Mouse (Mus musculus) hindbrain, postnatal 0 days (tissue): ENCODE measurements at regions not wholly inside any gene's neighbourhood (a gene's known extent, or its start where the extent isn't known, plus 50 kb on each side); places are given as distances from the start of the nearest gene placed in this dataset.

Source experiments
- ATAC-seq: fragments of 200-750 bp; cut with Nextera tagmentation; 2 replicates; pipeline ENCODE4 v1.8.0; 2017; ENCODE audit warnings: mild to moderate bottlenecking, moderate TSS enrichment, moderate library complexity
- DNase-seq: peaks from one replicate; pipeline ENCODE4 v3.0.0-alpha.2; 2015; ENCODE audit warnings: low spot score
- H3K27ac ChIP-seq: fragments of 300-500 bp; sonication (generic); 2 replicates; pipeline ENCODE4 v1.5.1; 2014; ENCODE audit warnings: mild to moderate bottlenecking
- H3K27me3 ChIP-seq: fragments of 300-500 bp; sonication (generic); 2 replicates; pipeline ENCODE4 v1.6.1; 2014; ENCODE audit warnings: low read length, mixed read lengths; ENCODE audit not compliant: insufficient read depth
- H3K36me3 ChIP-seq: fragments of 300-500 bp; sonication (generic); 2 replicates; pipeline ENCODE4 v1.6.1; 2014; ENCODE audit warnings: low read length, mixed read lengths; ENCODE audit not compliant: insufficient read depth
- H3K4me1 ChIP-seq: fragments of 300-500 bp; sonication (generic); 2 replicates; pipeline ENCODE4 v1.6.1; 2014; ENCODE audit warnings: antibody characterized with exemption, low read length, mixed read lengths; ENCODE audit not compliant: insufficient read depth
- H3K4me2 ChIP-seq: fragments of 300-500 bp; sonication (generic); 2 replicates; pipeline ENCODE4 v1.6.1; 2014; ENCODE audit warnings: low read depth, mild to moderate bottlenecking, low read length, moderate library complexity, mixed read lengths
- H3K4me3 ChIP-seq: fragments of 300-500 bp; sonication (generic); 2 replicates; pipeline ENCODE4 v1.5.1; 2014; ENCODE audit warnings: low read length
- H3K9ac ChIP-seq: fragments of 300-500 bp; sonication (generic); replicated peaks from 2 replicates; pipeline ENCODE4 v1.6.1; 2014; ENCODE audit warnings: mild to moderate bottlenecking, low read length, moderate library complexity, mixed read lengths
- H3K9me3 ChIP-seq: fragments of 300-500 bp; sonication (generic); 2 replicates; pipeline ENCODE4 v1.6.1; 2016; ENCODE audit warnings: low read length, mixed read lengths
- CTCF ChIP-seq: IDR thresholded peaks from 2 replicates; pipeline ENCODE4 v1.5.1; 2016; ENCODE audit warnings: antibody characterized with exemption, control low read depth, low read depth
- WGBS: fragments of 180-500 bp; shearing (Covaris S2); extraction: QIAGEN DNeasy Blood & Tissue Kit; methylation state at CpG from one replicate; pipeline ENCODE4 v1.1.7; 2014; 5-methylcytosine and 5-hydroxymethylcytosine counted together

- H3K36me3 ChIP-seq = no peaks in the 10 kb centered on the region
- no peak overlapping the region for H3K4me2 ChIP-seq
- DNase-seq (no peak), ATAC-seq (no peak)
- H3K4me3 ChIP-seq = no peak overlapping the region
- TF ChIP-seq CTCF = no peak
- no peaks in the 10 kb centered on the region for H3K27me3 ChIP-seq
- 89% methylated on average over 6 of the region's 6 CpGs for WGBS
- no peaks in the 10 kb centered on the region for H3K9me3 ChIP-seq
- H3K27ac ChIP-seq = no peak overlapping the region
- no peak overlapping the region for H3K9ac ChIP-seq
- peaks cover 5% of the 10 kb centered on the region; the same call in 1 of the 2 replicates for H3K4me1 ChIP-seq
Measured at GRCm38 (mm10) chr11:50483116-50483515, 52.2 kb upstream of the Rufy1 start.

- H3K4me1 ChIP-seq = no peaks in the 10 kb centered on the region
- no peak overlapping the region for H3K4me2 ChIP-seq
- H3K9ac ChIP-seq = no peak overlapping the region
- H3K36me3 ChIP-seq = no peaks in the 10 kb centered on the region
- H3K9me3 ChIP-seq = no peaks in the 10 kb centered on the region
- 58% methylated on average over 3 of the region's 3 CpGs for WGBS
- ATAC-seq (no peak), DNase-seq (no peak)
- no peak overlapping the region for H3K4me3 ChIP-seq
- TF ChIP-seq CTCF = no peak
- H3K27ac ChIP-seq = no peak overlapping the region
- H3K27me3 ChIP-seq = no peaks in the 10 kb centered on the region
Measured at GRCm38 (mm10) chr11:50482607-50483006, 51.7 kb upstream of the Rufy1 start.
